Mouse (Mus musculus) spleen, embryonic (tissue): Measurements from ENCODE around the gene Cln5.

Experiments used
- CTCF ChIA-PET: fragments of 350-600 bp; sonication (Branson Sonifier 250); formaldehyde crosslinking; loops from one replicate; lab custom pipeline; 2022; lab: Charles Lee

Gene Cln5

GRCm38 (mm10) chr14:103069864-103070611 is at the start of gene Cln5:
Cln5 (plus strand) TSS chr14:103070216.
- CTCF ChIA-PET = interaction anchor here (0.7 kb wide), 1 partner anchor 116 kb away, joined by 5 read pairs; no protein-coding TSS in a partner anchor

GRCm38 (mm10) chr14:103029203-103029602 is 40.8 kb upstream of the Cln5 start:
- CTCF ChIA-PET = no interaction called here

GRCm38 (mm10) chr14:103033271-103033823 is 36.7 kb upstream of the Cln5 start:
- CTCF ChIA-PET = interaction anchor here (0.7 kb wide), 1 partner anchor 18 kb away, joined by 5 read pairs; no protein-coding TSS in a partner anchor

- CTCF ChIA-PET = no interaction called here
These were observed 35.9 kb upstream of the Cln5 start for GRCm38 (mm10) chr14:103034076-103034475.

GRCm38 (mm10) chr14:103037016-103037415 is 33.0 kb upstream of the Cln5 start:
- CTCF ChIA-PET = no interaction called here

GRCm38 (mm10) chr14:103046677-103047076 is 23.3 kb upstream of the Cln5 start, which contains the start of gene Acod1:
Acod1 (plus strand) TSS chr14:103046977.
- CTCF ChIA-PET = interaction anchor here (0.7 kb wide), 1 partner anchor 35 kb away, joined by 3 read pairs; no protein-coding TSS in a partner anchor

GRCm38 (mm10) chr14:103048292-103049086 is 21.5 kb upstream of the Cln5 start:
- CTCF ChIA-PET = interaction anchor here (0.6 to 1.2 kb wide), 2 partner anchors 36 to 243 kb away, joined by 3 to 6 read pairs; no protein-coding TSS in a partner anchor

GRCm38 (mm10) chr14:103051159-103051769 is 18.8 kb upstream of the Cln5 start:
- CTCF ChIA-PET = interaction anchor here (0.5 to 3.8 kb wide), 5 partner anchors 13 to 57 kb away, joined by 3 to 25 read pairs (median 5); no protein-coding TSS in a partner anchor

GRCm38 (mm10) chr14:103054731-103055130 is 15.3 kb upstream of the Cln5 start:
- CTCF ChIA-PET = no interaction called here

GRCm38 (mm10) chr14:103056601-103057000 is 13.4 kb upstream of the Cln5 start:
- CTCF ChIA-PET = no interaction called here

GRCm38 (mm10) chr14:103058998-103059397 is 11.0 kb upstream of the Cln5 start:
- CTCF ChIA-PET = no interaction called here

- CTCF ChIA-PET = no interaction called here
These were observed 10.5 kb upstream of the Cln5 start for GRCm38 (mm10) chr14:103059495-103059894.

- CTCF ChIA-PET = interaction anchor here (0.6 to 0.7 kb wide), 2 partner anchors 81 to 125 kb away, joined by 4 to 5 read pairs; no protein-coding TSS in a partner anchor
These were observed 4.5 kb upstream of the Cln5 start for GRCm38 (mm10) chr14:103065294-103066167.

GRCm38 (mm10) chr14:103069465-103069863 is 552 bp upstream of the Cln5 start:
- CTCF ChIA-PET = interaction anchor here (0.5 kb wide), 1 partner anchor 1394 kb away, joined by 10 read pairs; no protein-coding TSS in a partner anchor

- CTCF ChIA-PET = interaction anchor here (0.5 to 0.7 kb wide), 2 partner anchors 115 to 1396 kb away, joined by 3 to 5 read pairs; no protein-coding TSS in a partner anchor
These were observed 774 bp downstream of the Cln5 start for GRCm38 (mm10) chr14:103070790-103071189.

- CTCF ChIA-PET = no interaction called here
These were observed 1.5 kb downstream of the Cln5 start for GRCm38 (mm10) chr14:103071471-103071870.

GRCm38 (mm10) chr14:103072731-103073130 is 2.7 kb downstream of the Cln5 start:
- CTCF ChIA-PET = no interaction called here

- CTCF ChIA-PET = no interaction called here
These were observed 3.8 kb downstream of the Cln5 start for GRCm38 (mm10) chr14:103073825-103074224.

GRCm38 (mm10) chr14:103075166-103075565 is 5.2 kb downstream of the Cln5 start:
- CTCF ChIA-PET = no interaction called here
